Mouse (Mus musculus) bone marrow, adult 2 months (tissue): ENCODE results near the gene Bri3bp.

Source experiments
- CTCF ChIP-seq: fragments of 200-500 bp; IDR thresholded peaks from 2 replicates; pipeline ENCODE4 v1.5.1; 2011; ENCODE audit warnings: low read length, control low read depth; ENCODE audit not compliant: control insufficient read depth, insufficient read depth
- POLR2A ChIP-seq: fragments of 200-500 bp; IDR thresholded peaks from 2 replicates; pipeline ENCODE4 v1.6.1; 2011; ENCODE audit warnings: low read depth, mild to moderate bottlenecking, control low read depth, low read length, borderline replicate concordance; ENCODE audit not compliant: control insufficient read depth

DNA sequence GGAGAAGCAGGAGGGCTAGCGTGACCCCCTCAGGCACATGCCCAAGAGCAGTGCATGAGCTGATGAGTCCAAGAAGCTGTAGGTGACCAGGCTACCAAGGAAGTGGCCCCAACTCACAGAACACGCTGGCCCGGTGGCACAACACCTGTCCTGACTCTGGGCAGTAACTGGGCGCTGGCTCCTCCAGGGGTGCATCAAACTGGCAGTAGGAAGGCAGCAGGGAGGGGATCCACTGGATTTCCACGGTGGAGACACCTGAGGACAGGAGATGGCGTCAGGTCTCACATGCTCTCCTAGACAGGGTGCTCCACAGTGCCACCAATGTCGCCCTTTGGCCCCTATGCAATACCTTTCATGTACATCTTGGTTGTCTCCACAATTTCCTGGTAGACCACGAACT is 25.2 kb upstream of the Bri3bp start:
- no peak for TF ChIP-seq POLR2A
- TF ChIP-seq CTCF: no peak
